Mouse (Mus musculus): Measurements from ENCODE around the gene Wdr66. TPM values are rescaled to one million over a fixed set of nuclear protein-coding genes. Genes with fewer than 3 reads are reported as not detected.
A peak's percentile ranks its signal among the peaks of the same experiment; 100 is the strongest.

Wdr66 gene
- polyA plus RNA-seq, 1 experiment from 2014 or later: 2.7 TPM

DNA sequence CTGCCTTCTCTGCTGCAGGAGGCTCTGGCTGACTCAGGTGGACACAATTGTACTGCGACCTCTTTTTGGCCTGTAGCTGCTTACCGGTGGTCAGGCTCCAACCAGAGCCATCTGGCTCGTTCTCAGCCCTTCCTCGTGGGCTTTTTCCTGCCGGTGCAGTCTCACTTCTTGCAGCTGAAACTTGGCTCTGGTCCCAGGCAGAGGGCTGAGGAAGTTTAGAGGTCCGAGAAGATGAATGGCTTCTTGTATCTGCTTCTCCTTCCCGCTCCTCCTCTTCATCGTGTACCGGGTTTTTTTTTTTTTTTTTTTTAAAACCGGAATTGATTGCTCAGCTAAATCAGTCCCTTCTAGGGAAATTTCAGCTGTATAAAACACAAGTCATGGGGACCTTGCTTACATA, 124.7 kb downstream of the Wdr66 start:
- Histone ChIP-seq H3K27ac (replicated peaks) (0 out of 2 replicates have a peak overlapping the region, but pooled peaks have one; percentile 46), H3K9me3 (no peaks in the 10 kb centered on the region), H3K9ac (replicated peaks) (no peak overlapping the region), H3K4me2 (replicated peaks) (no peak overlapping the region), H3K36me3 (peaks cover 30% of the 10 kb centered on the region), H3K27me3 (no peaks in the 10 kb centered on the region), H3K4me1 (0 out of 2 replicates have a peak, but pooled peaks cover 3% of the 10 kb centered on the region), H3K4me3 (no peak overlapping the region)
- WGBS: 31% methylated on average over 10 of the region's 10 CpGs
- no peak for ATAC-seq (replicated peaks)

Other genes with a start within 250 kb of the Wdr66 start
- gene Orai1, start 237.0 kb upstream of the Wdr66 start, polyA plus RNA-seq (2015; fragmentation: Nextera tagmentation; extraction: Ambion mirVana): 14.0 and 14.9 TPM in 2 replicates
- gene Morn3, start 205.1 kb upstream of the Wdr66 start, polyA plus RNA-seq (2015; fragmentation: Nextera tagmentation; extraction: Ambion mirVana): 1.1 and 2.2 TPM in 2 replicates
- gene Tmem120b, start 183.7 kb upstream of the Wdr66 start, polyA plus RNA-seq (2015; fragmentation: Nextera tagmentation; extraction: Ambion mirVana): 16.0 and 16.9 TPM in 2 replicates
- gene Rhof, start 119.4 kb upstream of the Wdr66 start, polyA plus RNA-seq (2015; fragmentation: Nextera tagmentation; extraction: Ambion mirVana): 11.4 and 12.4 TPM in 2 replicates
- gene Setd1b, start 109.9 kb upstream of the Wdr66 start, polyA plus RNA-seq (2015; fragmentation: Nextera tagmentation; extraction: Ambion mirVana): 13.6 and 13.7 TPM in 2 replicates
- 82.0 and 82.9 TPM in 2 replicates for gene Psmd9, start 82.7 kb upstream of the Wdr66 start, polyA plus RNA-seq (2015; fragmentation: Nextera tagmentation; extraction: Ambion mirVana)
- gene Hpd, start 69.4 kb upstream of the Wdr66 start, polyA plus RNA-seq (2015; fragmentation: Nextera tagmentation; extraction: Ambion mirVana): not detected in 2 replicates
- 80.6 and 89.3 TPM in 2 replicates for gene Bcl7a, start 91.7 kb downstream of the Wdr66 start, polyA plus RNA-seq (2015; fragmentation: Nextera tagmentation; extraction: Ambion mirVana)
- 16.9 and 17.0 TPM in 2 replicates for gene Mlxip, start 142.7 kb downstream of the Wdr66 start, polyA plus RNA-seq (2015; fragmentation: Nextera tagmentation; extraction: Ambion mirVana)
- 0.36 and 0.83 TPM in 2 replicates for gene Lrrc43, start 237.2 kb downstream of the Wdr66 start, polyA plus RNA-seq (2015; fragmentation: Nextera tagmentation; extraction: Ambion mirVana)
- gene Il31, start 237.4 kb downstream of the Wdr66 start, polyA plus RNA-seq (2015; fragmentation: Nextera tagmentation; extraction: Ambion mirVana): not detected in 2 replicates